Mouse (Mus musculus) kidney, adult 2 months (tissue): ENCODE measurements around the gene Ski.

Experiments
- CTCF ChIP-seq: fragments of 200-500 bp; conservative IDR thresholded peaks from 2 replicates; pipeline ENCODE4 v1.5.1; 2011; ENCODE audit warnings: low read depth, mild to moderate bottlenecking, control low read depth, low read length, moderate library complexity, mixed read lengths; ENCODE audit not compliant: insufficient read depth, insufficient read length
- POLR2A ChIP-seq: fragments of 200-500 bp; IDR thresholded peaks from one replicate; pipeline ENCODE4 v1.6.1; 2011; ENCODE audit warnings: low read depth, low read length, control low read depth

- TF ChIP-seq CTCF (peak; percentile 98), POLR2A (no peak)
Observed at GRCm38 (mm10) chr4:155249257-155249647, 26.9 kb upstream of the Ski start.
